Mouse (Mus musculus) embryonic facial prominence, embryonic 14.5 days (tissue): ENCODE results near the gene Msh5. TPM values are rescaled to one million over a fixed set of nuclear protein-coding genes. Genes with fewer than 3 reads are reported as not detected.
"Not testable (repeated sequence)": the region's sequence is repeated elsewhere in the genome, so short reads cannot be mapped to it uniquely, and the experiment has no call there.

ENCODE experiments used
- ATAC-seq: fragments of 200-750 bp; cut with Nextera tagmentation; 2 replicates; pipeline ENCODE4 v1.8.0; 2017; ENCODE audit warnings: low read depth, moderate number of reproducible peaks, moderate TSS enrichment
- DNase-seq: peaks from one replicate; pipeline ENCODE4 v3.0.0-alpha.2; 2015; ENCODE audit warnings: low spot score
- H3K27ac ChIP-seq: fragments of 300-500 bp; sonication (generic); replicated peaks from 2 replicates; pipeline ENCODE4 v1.5.1; 2014; ENCODE audit warnings: low read depth, mild to moderate bottlenecking, low read length, moderate library complexity
- H3K27me3 ChIP-seq: fragments of 300-500 bp; sonication (generic); replicated peaks from 2 replicates; pipeline ENCODE4 v1.6.1; 2014; ENCODE audit warnings: low read length; ENCODE audit not compliant: control insufficient read depth, insufficient read depth
- H3K36me3 ChIP-seq: fragments of 300-500 bp; sonication (generic); 2 replicates; pipeline ENCODE4 v1.6.1; 2014; ENCODE audit warnings: low read length, mixed read lengths; ENCODE audit not compliant: control insufficient read depth, insufficient read depth
- H3K4me1 ChIP-seq: fragments of 300-500 bp; sonication (generic); 2 replicates; pipeline ENCODE4 v1.6.1; 2014; ENCODE audit warnings: antibody characterized with exemption, low read length; ENCODE audit not compliant: control insufficient read depth, insufficient read depth
- H3K4me2 ChIP-seq: fragments of 300-500 bp; sonication (generic); 2 replicates; pipeline ENCODE4 v1.6.1; 2014; ENCODE audit warnings: low read depth, mild to moderate bottlenecking, low read length, moderate library complexity, mixed read lengths
- H3K4me3 ChIP-seq: fragments of 300-500 bp; sonication (generic); 2 replicates; pipeline ENCODE4 v1.5.1; 2014; ENCODE audit warnings: low read depth, mild to moderate bottlenecking, low read length
- H3K9ac ChIP-seq: fragments of 300-500 bp; sonication (generic); 2 replicates; pipeline ENCODE4 v1.6.1; 2014; ENCODE audit warnings: low read depth, mild to moderate bottlenecking, low read length, moderate library complexity, mixed read lengths
- H3K9me3 ChIP-seq: fragments of 300-500 bp; sonication (generic); 2 replicates; pipeline ENCODE4 v1.6.1; 2016; ENCODE audit warnings: low read length; ENCODE audit not compliant: control insufficient read depth
- WGBS: fragments of 180-500 bp; shearing (Covaris S2); extraction: QIAGEN DNeasy Blood & Tissue Kit; methylation state at CpG from one replicate; pipeline ENCODE4 v1.1.7; 2014; 5-methylcytosine and 5-hydroxymethylcytosine counted together
- polyA plus RNA-seq: library from polyadenylated mRNA; unstranded; fragments of >200 nt; fragmentation: Nextera tagmentation; extraction: Ambion mirVana; gene quantifications from 2 replicates; pipeline ENCODE4 v1.2.1, GENCODE M21; 2014

The Msh5 gene
- polyA plus RNA-seq, 1 experiment from 2014 or later = 2.5 TPM

GRCm38 (mm10) chr17:35044904-35045806, 1.4 kb downstream of the Msh5 start:
- WGBS = 78% methylated on average over 7 of the region's 7 CpGs
- H3K4me1 ChIP-seq = peaks cover 42% of the 10 kb centered on the region
- H3K27ac ChIP-seq = no peak overlapping the region
- ATAC-seq (no peak), DNase-seq (no peak)
- no peaks in the 10 kb centered on the region for H3K9me3 ChIP-seq
- H3K4me2 ChIP-seq = peak overlapping the region; percentile 98
- H3K4me3 ChIP-seq = peak overlapping the region; percentile 66
- no peaks in the 10 kb centered on the region for H3K27me3 ChIP-seq
- H3K9ac ChIP-seq = peak overlapping the region; percentile 87
- H3K36me3 ChIP-seq = no peaks in the 10 kb centered on the region

GRCm38 (mm10) chr17:35043794-35044193, 2.8 kb downstream of the Msh5 start:
- H3K36me3 ChIP-seq = no peaks in the 10 kb centered on the region
- WGBS = 84% methylated on average over 4 of the region's 4 CpGs
- no peak overlapping the region for H3K27ac ChIP-seq
- H3K4me2 ChIP-seq = no peak overlapping the region
- no peak overlapping the region for H3K9ac ChIP-seq
- peaks cover 33% of the 10 kb centered on the region for H3K4me1 ChIP-seq
- H3K9me3 ChIP-seq = no peaks in the 10 kb centered on the region
- ATAC-seq (no peak), DNase-seq (no peak)
- H3K4me3 ChIP-seq = no peak overlapping the region
- H3K27me3 ChIP-seq = no peaks in the 10 kb centered on the region

GRCm38 (mm10) chr17:35039121-35039873, 7.2 kb downstream of the Msh5 start:
- no peak overlapping the region for H3K27ac ChIP-seq

GRCm38 (mm10) chr17:35034896-35035295, 11.6 kb downstream of the Msh5 start:
- H3K36me3 ChIP-seq = no peaks in the 10 kb centered on the region
- WGBS = 69% methylated on average over 6 of the region's 6 CpGs

More at GRCm38 (mm10) chr17:35039121-35039873, 7.2 kb downstream of the Msh5 start:
- 81% methylated on average over 11 of the region's 11 CpGs for WGBS
- no peaks in the 10 kb centered on the region for H3K4me1 ChIP-seq
- DNase-seq = no peak
- no peaks in the 10 kb centered on the region for H3K9me3 ChIP-seq
- no peaks in the 10 kb centered on the region for H3K36me3 ChIP-seq
- H3K4me3 ChIP-seq = no peak overlapping the region
- H3K9ac ChIP-seq = no peak overlapping the region
- no peak overlapping the region for H3K4me2 ChIP-seq
- H3K27me3 ChIP-seq = no peaks in the 10 kb centered on the region
- ATAC-seq = no peak

GRCm38 (mm10) chr17:35033703-35034102, 12.8 kb downstream of the Msh5 start:
- H3K4me1 ChIP-seq, H3K4me3 ChIP-seq, H3K9me3 ChIP-seq, H3K27me3 ChIP-seq, H3K36me3 ChIP-seq, H3K9ac ChIP-seq, H3K27ac ChIP-seq, ATAC-seq, DNase-seq, H3K4me2 ChIP-seq: not testable (repeated sequence)
- WGBS = 75% methylated on average over 1 of the region's 1 CpGs

More at GRCm38 (mm10) chr17:35034896-35035295, 11.6 kb downstream of the Msh5 start:
- Histone ChIP-seq H3K4me1 (no peaks in the 10 kb centered on the region), H3K4me3 (no peak overlapping the region), H3K4me2 (no peak overlapping the region), H3K9me3 (no peaks in the 10 kb centered on the region), H3K27me3 (no peaks in the 10 kb centered on the region), H3K9ac (no peak overlapping the region; the same call in 1 of the 2 replicates), H3K27ac (no peak overlapping the region)
- no peak for DNase-seq
- no peak for ATAC-seq

- 79% methylated on average over 8 of the region's 8 CpGs for WGBS
- Histone ChIP-seq H3K4me1 (no peaks in the 10 kb centered on the region; the same call in 1 of the 2 replicates), H3K4me2 (no peak overlapping the region), H3K9ac (no peak overlapping the region), H3K27ac (no peak overlapping the region), H3K4me3 (no peak overlapping the region), H3K9me3 (no peaks in the 10 kb centered on the region), H3K36me3 (no peaks in the 10 kb centered on the region), H3K27me3 (no peaks in the 10 kb centered on the region)
- DNase-seq = no peak
- no peak for ATAC-seq
These were observed 14.1 kb downstream of the Msh5 start for GRCm38 (mm10) chr17:35032323-35032870.

GRCm38 (mm10) chr17:35031880-35032279, 14.7 kb downstream of the Msh5 start:
- no peak overlapping the region for H3K4me2 ChIP-seq
- no peak overlapping the region for H3K9ac ChIP-seq
- no peak overlapping the region for H3K4me3 ChIP-seq
- H3K27ac ChIP-seq = no peak overlapping the region
- no peaks in the 10 kb centered on the region for H3K36me3 ChIP-seq
- no peaks in the 10 kb centered on the region for H3K27me3 ChIP-seq
- ATAC-seq (no peak), DNase-seq (no peak)
- WGBS = 88% methylated on average over 7 of the region's 7 CpGs
- no peaks in the 10 kb centered on the region; the same call in 1 of the 2 replicates for H3K4me1 ChIP-seq
- H3K9me3 ChIP-seq = no peaks in the 10 kb centered on the region

- ATAC-seq (no peak), DNase-seq (no peak)
- Histone ChIP-seq H3K9me3 (no peaks in the 10 kb centered on the region), H3K4me1 (peaks cover under 1% of the 10 kb centered on the region), H3K36me3 (no peaks in the 10 kb centered on the region), H3K9ac (no peak overlapping the region), H3K27me3 (no peaks in the 10 kb centered on the region), H3K27ac (no peak overlapping the region), H3K4me3 (no peak overlapping the region), H3K4me2 (no peak overlapping the region)
- 90% methylated on average over 11 of the region's 11 CpGs for WGBS
These were observed 15.3 kb downstream of the Msh5 start for GRCm38 (mm10) chr17:35031272-35031671.
